Mouse (Mus musculus) ES-Bruce4 (cell line): ENCODE data around the gene Pak4.

Experiments used
- CTCF ChIP-seq: IDR thresholded peaks from one replicate; pipeline ENCODE4 v1.8.1; 2011; ENCODE audit warnings: low read depth, low read length
- EP300 ChIP-seq: IDR thresholded peaks from 2 replicates; pipeline ENCODE4 v1.6.1; 2011; ENCODE audit warnings: low read depth, low read length; ENCODE audit not compliant: insufficient read depth

DNA sequence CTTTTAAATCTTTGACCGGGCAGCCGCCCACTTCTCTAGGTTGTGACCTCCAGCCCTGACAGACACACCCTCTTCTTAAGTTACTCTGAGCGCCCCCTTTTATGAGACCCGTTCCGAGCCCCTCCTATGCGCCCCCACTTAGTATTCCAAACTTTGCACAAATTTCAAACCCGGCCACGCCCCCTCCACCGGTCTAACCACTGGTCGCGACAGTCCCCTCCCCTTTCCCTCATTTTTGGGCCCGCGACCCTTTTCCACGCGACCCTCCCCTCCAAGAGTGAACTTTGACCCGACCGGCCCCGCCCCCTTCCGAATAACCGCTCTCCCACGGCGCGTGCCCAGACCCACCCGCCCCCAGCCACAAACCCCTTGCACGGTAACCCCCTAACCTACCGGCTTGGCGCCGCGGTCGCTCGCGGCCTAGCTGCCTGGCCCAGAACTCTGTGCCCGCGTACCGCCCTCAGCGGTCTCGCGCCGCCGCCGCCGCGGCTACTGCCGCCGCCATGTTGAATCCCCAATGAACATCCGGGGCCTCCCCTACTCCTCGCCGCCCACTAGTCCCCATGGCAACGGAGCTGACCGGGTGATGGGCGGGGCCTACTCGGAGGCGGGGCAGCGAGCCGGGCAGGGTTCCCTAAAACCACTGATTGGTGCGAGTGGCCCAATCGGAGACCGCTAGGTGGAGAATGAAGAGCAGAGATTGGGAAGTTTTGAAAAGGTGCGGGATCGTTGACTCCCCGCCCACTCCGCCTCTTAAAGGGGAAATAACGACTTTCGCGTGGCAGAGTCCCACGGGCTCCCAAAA, at the start of gene Pak4, which contains the start of gene Samd4b:
- TF ChIP-seq EP300 (no peak), CTCF (no peak)
